In the genomic region with DNA sequence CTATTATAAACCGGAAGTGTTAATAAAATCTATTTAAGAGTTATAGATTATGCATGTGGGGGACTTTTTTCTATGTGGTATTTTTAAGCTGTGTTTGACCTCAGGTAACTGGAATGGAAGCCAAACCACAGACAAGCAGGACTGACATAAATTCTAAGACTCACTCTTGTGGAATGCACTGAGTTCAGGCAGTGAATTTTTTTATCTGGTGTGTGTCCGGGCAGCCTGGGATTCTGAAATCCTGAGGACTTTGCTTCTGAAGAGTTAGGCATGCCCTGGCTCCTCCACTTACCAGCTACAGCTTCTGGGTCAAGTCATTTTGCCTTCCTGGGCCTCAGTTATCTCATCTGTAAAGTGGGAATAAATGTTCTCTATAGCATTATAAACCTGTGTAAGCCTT, we compare ENCODE assay signal across 18 mouse cellular contexts.
DNase-seq lines count a peak whose midpoint lies in the region; ATAC-seq lines count a peak whose summit lies in the region.
"Had no signal": no experiment of that assay in that cellular context is flagged by ENCODE, and none has a peak within 500 bp of the region (broad histone marks: within the 10 kb centered on the region; RNA-seq: fewer than 3 reads in every experiment).

No protein-coding gene starts in this region.

- no peak for ATAC-seq in monocyte, adult 5-6 weeks (replicated peaks; ENCODE audit: insufficient number of reproducible peaks, low FRiP score, low TSS enrichment, poor library complexity, severe bottlenecking)
- ATAC-seq: forebrain, embryonic 14.5 days; hindbrain, embryonic 16.5 days; inflammation-experienced regulatory T-cells, adult 6 months; intestine, postnatal 0 days had no signal

- DNase-seq in adrenal gland, adult 8-10 months: peak; percentile 9
- no peak for DNase-seq in adrenal gland, adult 18-20 months (ENCODE audit: low spot score in 2 of 2)
- DNase-seq in 3T3-L1 (ENCODE audit: low read depth, low spot score): peak; percentile 91
- DNase-seq in NIH3T3 (ENCODE audit: low read depth): peak; percentile 70
- DNase-seq in testis, postnatal 10 days (ENCODE audit: low spot score): no peak
- DNase-seq: adrenal gland, postnatal 14 days; B cell, adult 2 months; cerebellum, adult 18-20 months; cerebellum, adult 9-11 months; cerebellum, postnatal 36 days; gastrocnemius, adult 2 months; gastrocnemius, postnatal 25 days; heart, postnatal 4 days had no signal

Comparison
In these comparisons a context has a peak if more than half of its experiments do, and no peak if none do; other contexts are left out.
1. DNase-seq: peak in adrenal gland, adult 8-10 months (single experiment), 3T3-L1 (single experiment) and NIH3T3 (single experiment); none in adrenal gland, adult 18-20 months (0 of 2) and testis, postnatal 10 days (single experiment).